Mouse (Mus musculus) embryonic facial prominence, embryonic 13.5 days (tissue): ENCODE measurements around the gene Prps1. TPM values are rescaled to one million over a fixed set of nuclear protein-coding genes. Genes with fewer than 3 reads are reported as not detected.
"Not testable (repeated sequence)": the region's sequence is repeated elsewhere in the genome, so short reads cannot be mapped to it uniquely, and the experiment has no call there.

Experiments used
- ATAC-seq: fragments of 200-750 bp; cut with Nextera tagmentation; 2 replicates; pipeline ENCODE4 v1.8.0; 2017; ENCODE audit warnings: low read depth; ENCODE audit not compliant: insufficient number of reproducible peaks, insufficient read depth, low FRiP score, low TSS enrichment
- H3K27ac ChIP-seq: fragments of 300-500 bp; sonication (generic); 2 replicates; pipeline ENCODE4 v1.5.1; 2015; ENCODE audit warnings: moderate library complexity, mild to moderate bottlenecking, inconsistent platforms
- H3K27me3 ChIP-seq: fragments of 300-500 bp; sonication (generic); 2 replicates; pipeline ENCODE4 v1.6.1; 2015; ENCODE audit warnings: mild to moderate bottlenecking, inconsistent platforms
- H3K36me3 ChIP-seq: fragments of 300-500 bp; sonication (generic); 2 replicates; pipeline ENCODE4 v1.6.1; 2015; ENCODE audit warnings: mild to moderate bottlenecking, inconsistent platforms
- H3K4me1 ChIP-seq: fragments of 300-500 bp; sonication (generic); 2 replicates; pipeline ENCODE4 v1.6.1; 2015; ENCODE audit warnings: inconsistent platforms
- H3K4me2 ChIP-seq: fragments of 300-500 bp; sonication (generic); 2 replicates; pipeline ENCODE4 v1.6.1; 2015; ENCODE audit warnings: moderate library complexity, mild to moderate bottlenecking, inconsistent platforms
- H3K4me3 ChIP-seq: fragments of 300-500 bp; sonication (generic); 2 replicates; pipeline ENCODE4 v1.5.1; 2015; ENCODE audit warnings: mild to moderate bottlenecking, inconsistent platforms
- H3K9ac ChIP-seq: fragments of 300-500 bp; sonication (generic); 2 replicates; pipeline ENCODE4 v1.6.1; 2015; ENCODE audit warnings: mild to moderate bottlenecking, inconsistent platforms
- H3K9me3 ChIP-seq: fragments of 300-500 bp; sonication (generic); 2 replicates; pipeline ENCODE4 v1.6.1; 2016; ENCODE audit warnings: inconsistent platforms
- WGBS: fragments of 180-500 bp; shearing (Covaris S2); methylation state at CpG from one replicate; pipeline ENCODE4 v1.1.7; 2015; ENCODE audit warnings: mixed read lengths; 5-methylcytosine and 5-hydroxymethylcytosine counted together
- polyA plus RNA-seq: library from polyadenylated mRNA; unstranded; fragments of >200 nt; fragmentation: Nextera tagmentation; extraction: Ambion mirVana; gene quantifications from 2 replicates; pipeline ENCODE4 v1.2.1, GENCODE M21; 2015

Prps1 gene
- polyA plus RNA-seq, 1 experiment from 2014 or later: 54.6 TPM

- Histone ChIP-seq H3K27ac (no peak overlapping the region; the same call in 1 of the 2 replicates), H3K27me3 (peaks cover 23% of the 10 kb centered on the region), H3K4me2 (peak overlapping the region; percentile 60), H3K9ac (peak overlapping the region; percentile 70), H3K4me1 (no peaks in the 10 kb centered on the region), H3K36me3 (no peaks in the 10 kb centered on the region), H3K9me3 (no peaks in the 10 kb centered on the region), H3K4me3 (peak overlapping the region; percentile 57)
- no peak for ATAC-seq
- WGBS: 21% methylated on average over 39 of the region's 39 CpGs
Measured at GRCm38 (mm10) chrX:140456751-140457491, 508 bp downstream of the Prps1 start.

GRCm38 (mm10) chrX:140457502-140457901, 1.1 kb downstream of the Prps1 start:
- H3K27ac ChIP-seq: no peak overlapping the region
- H3K4me2 ChIP-seq: peak overlapping the region; percentile 60
- 28% methylated on average over 12 of the region's 12 CpGs for WGBS
- H3K9ac ChIP-seq: peak overlapping the region; percentile 70; the same call in 1 of the 2 replicates
- H3K36me3 ChIP-seq: no peaks in the 10 kb centered on the region
- no peaks in the 10 kb centered on the region for H3K4me1 ChIP-seq
- H3K4me3 ChIP-seq: peak overlapping the region; percentile 57
- no peaks in the 10 kb centered on the region for H3K9me3 ChIP-seq
- no peak for ATAC-seq
- peaks cover 23% of the 10 kb centered on the region for H3K27me3 ChIP-seq

GRCm38 (mm10) chrX:140478231-140478630, 21.8 kb downstream of the Prps1 start:
- Histone ChIP-seq H3K27me3 (peaks cover 15% of the 10 kb centered on the region; the same call in 1 of the 2 replicates), H3K4me1 (no peaks in the 10 kb centered on the region), H3K9me3 (no peaks in the 10 kb centered on the region), H3K4me2 (no peak overlapping the region), H3K9ac (no peak overlapping the region), H3K27ac (no peak overlapping the region), H3K4me3 (no peak overlapping the region), H3K36me3 (peaks cover 7% of the 10 kb centered on the region; the same call in 1 of the 2 replicates)
- 89% methylated on average over 6 of the region's 6 CpGs for WGBS
- ATAC-seq: no peak

- H3K27ac ChIP-seq: no peak overlapping the region
- no peak overlapping the region for H3K4me3 ChIP-seq
- peaks cover 13% of the 10 kb centered on the region; the same call in 1 of the 2 replicates for H3K27me3 ChIP-seq
- peaks cover 3% of the 10 kb centered on the region; the same call in 1 of the 2 replicates for H3K36me3 ChIP-seq
- no peak overlapping the region for H3K4me2 ChIP-seq
- H3K9ac ChIP-seq: no peak overlapping the region
- no peaks in the 10 kb centered on the region for H3K9me3 ChIP-seq
- H3K4me1 ChIP-seq: no peaks in the 10 kb centered on the region
- no peak for ATAC-seq
- WGBS: 63% methylated on average over 5 of the region's 5 CpGs
Measured at GRCm38 (mm10) chrX:140479171-140479570, 22.8 kb downstream of the Prps1 start.

- ATAC-seq: no peak
- WGBS: 91% methylated on average over 1 of the region's 1 CpGs
- H3K36me3 ChIP-seq: no peaks in the 10 kb centered on the region
- H3K9ac ChIP-seq: no peak overlapping the region
- H3K27me3 ChIP-seq: peaks cover 36% of the 10 kb centered on the region
- H3K4me3 ChIP-seq: no peak overlapping the region
- H3K27ac ChIP-seq: no peak overlapping the region
- no peaks in the 10 kb centered on the region for H3K9me3 ChIP-seq
- H3K4me2 ChIP-seq: no peak overlapping the region
- H3K4me1 ChIP-seq: no peaks in the 10 kb centered on the region
Measured at GRCm38 (mm10) chrX:140489174-140489573, 32.8 kb downstream of the Prps1 start.

- no peak for ATAC-seq
- Histone ChIP-seq H3K27me3 (peaks cover 37% of the 10 kb centered on the region), H3K4me2 (no peak overlapping the region), H3K4me1 (no peaks in the 10 kb centered on the region), H3K9ac (no peak overlapping the region), H3K36me3 (no peaks in the 10 kb centered on the region), H3K4me3 (no peak overlapping the region), H3K27ac (no peak overlapping the region), H3K9me3 (no peaks in the 10 kb centered on the region)
- 84% methylated on average over 3 of the region's 3 CpGs for WGBS
Measured at GRCm38 (mm10) chrX:140490203-140490602, 33.8 kb downstream of the Prps1 start.

- Histone ChIP-seq H3K9me3 (no peaks in the 10 kb centered on the region), H3K27me3 (peaks cover 37% of the 10 kb centered on the region), H3K4me2 (no peak overlapping the region), H3K4me1 (no peaks in the 10 kb centered on the region), H3K9ac (no peak overlapping the region), H3K27ac (no peak overlapping the region), H3K36me3 (no peaks in the 10 kb centered on the region), H3K4me3 (no peak overlapping the region)
- WGBS: 58% methylated on average over 10 of the region's 10 CpGs
- no peak for ATAC-seq
Measured at GRCm38 (mm10) chrX:140491884-140492571, 35.6 kb downstream of the Prps1 start.

- peaks cover 36% of the 10 kb centered on the region for H3K27me3 ChIP-seq
Measured at GRCm38 (mm10) chrX:140493527-140494029, 37.2 kb downstream of the Prps1 start.

GRCm38 (mm10) chrX:140494170-140494569, 37.8 kb downstream of the Prps1 start:
- no peak overlapping the region for H3K9ac ChIP-seq
- H3K27me3 ChIP-seq: peaks cover 33% of the 10 kb centered on the region
- no peaks in the 10 kb centered on the region for H3K9me3 ChIP-seq
- 85% methylated on average over 6 of the region's 6 CpGs for WGBS
- H3K4me1 ChIP-seq: no peaks in the 10 kb centered on the region
- no peak overlapping the region for H3K27ac ChIP-seq
- H3K4me2 ChIP-seq: no peak overlapping the region
- ATAC-seq: no peak
- H3K36me3 ChIP-seq: no peaks in the 10 kb centered on the region
- H3K4me3 ChIP-seq: no peak overlapping the region

More at GRCm38 (mm10) chrX:140493527-140494029, 37.2 kb downstream of the Prps1 start:
- H3K4me3 ChIP-seq: no peak overlapping the region
- no peaks in the 10 kb centered on the region for H3K4me1 ChIP-seq
- ATAC-seq: no peak
- 73% methylated on average over 7 of the region's 7 CpGs for WGBS
- H3K9ac ChIP-seq: no peak overlapping the region
- H3K36me3 ChIP-seq: no peaks in the 10 kb centered on the region
- no peak overlapping the region for H3K27ac ChIP-seq
- H3K9me3 ChIP-seq: no peaks in the 10 kb centered on the region
- H3K4me2 ChIP-seq: no peak overlapping the region

GRCm38 (mm10) chrX:140498431-140498830, 42.0 kb downstream of the Prps1 start:
- not testable (repeated sequence) for H3K9ac ChIP-seq, H3K36me3 ChIP-seq, H3K4me2 ChIP-seq, H3K4me1 ChIP-seq, H3K27ac ChIP-seq, H3K9me3 ChIP-seq, ATAC-seq, H3K4me3 ChIP-seq
- H3K27me3 ChIP-seq: peaks cover 23% of the 10 kb centered on the region
- WGBS: 69% methylated on average over 4 of the region's 4 CpGs

- no peak overlapping the region for H3K4me2 ChIP-seq
- H3K4me1 ChIP-seq: no peaks in the 10 kb centered on the region
- peaks cover 14% of the 10 kb centered on the region for H3K27me3 ChIP-seq
- 82% methylated on average over 5 of the region's 5 CpGs for WGBS
- H3K4me3 ChIP-seq: no peak overlapping the region
- H3K27ac ChIP-seq: no peak overlapping the region
- H3K9me3 ChIP-seq: no peaks in the 10 kb centered on the region
- H3K36me3 ChIP-seq: no peaks in the 10 kb centered on the region
- ATAC-seq: no peak
- H3K9ac ChIP-seq: no peak overlapping the region
Measured at GRCm38 (mm10) chrX:140500306-140500705, 43.9 kb downstream of the Prps1 start.
